Mouse (Mus musculus) heart, postnatal 0 days (tissue): ENCODE results near the gene Trib3. TPM values are rescaled to one million over a fixed set of nuclear protein-coding genes. Genes with fewer than 3 reads are reported as not detected.
"Not testable (repeated sequence)": the region's sequence is repeated elsewhere in the genome, so short reads cannot be mapped to it uniquely, and the experiment has no call there.

Experiments
- ATAC-seq: fragments of 200-750 bp; cut with Nextera tagmentation; 2 replicates; pipeline ENCODE4 v1.8.0; 2017; ENCODE audit warnings: low read depth, moderate number of reproducible peaks, moderate library complexity; ENCODE audit not compliant: insufficient read depth
- DNase-seq: peaks from one replicate; pipeline ENCODE4 v3.0.0-alpha.2; 2016; ENCODE audit warnings: low spot score
- H3K27ac ChIP-seq: fragments of 300-500 bp; sonication (generic); 2 replicates; pipeline ENCODE4 v1.5.1; 2014; ENCODE audit warnings: low read depth, mild to moderate bottlenecking
- H3K27me3 ChIP-seq: fragments of 300-500 bp; sonication (generic); 2 replicates; pipeline ENCODE4 v1.6.1; 2014; ENCODE audit warnings: low read length, mixed read lengths; ENCODE audit not compliant: control insufficient read depth, insufficient read depth
- H3K36me3 ChIP-seq: fragments of 300-500 bp; sonication (generic); replicated peaks from 2 replicates; pipeline ENCODE4 v1.6.1; 2014; ENCODE audit warnings: low read length, mixed read lengths; ENCODE audit not compliant: control insufficient read depth, insufficient read depth
- H3K4me1 ChIP-seq: fragments of 300-500 bp; sonication (generic); 2 replicates; pipeline ENCODE4 v1.6.1; 2014; ENCODE audit warnings: antibody characterized with exemption; ENCODE audit not compliant: control insufficient read depth, insufficient read depth
- H3K4me2 ChIP-seq: fragments of 300-500 bp; sonication (generic); 2 replicates; pipeline ENCODE4 v1.6.1; 2014; ENCODE audit warnings: low read depth, mild to moderate bottlenecking, low read length, moderate library complexity
- H3K4me3 ChIP-seq: fragments of 300-500 bp; sonication (generic); 2 replicates; pipeline ENCODE4 v1.5.1; 2014; ENCODE audit warnings: low read depth, low read length
- H3K9ac ChIP-seq: fragments of 300-500 bp; sonication (generic); replicated peaks from 2 replicates; pipeline ENCODE4 v1.6.1; 2014; ENCODE audit warnings: low read depth, low read length, mixed read lengths
- H3K9me3 ChIP-seq: fragments of 300-500 bp; sonication (generic); replicated peaks from 2 replicates; pipeline ENCODE4 v1.6.1; 2016; ENCODE audit warnings: low read length; ENCODE audit not compliant: control insufficient read depth
- CTCF ChIP-seq: IDR thresholded peaks from 2 replicates; pipeline ENCODE4 v1.5.1; 2016; ENCODE audit warnings: antibody characterized with exemption, control low read depth, low read depth
- EP300 ChIP-seq: IDR thresholded peaks from 2 replicates; pipeline ENCODE4 v1.6.1; 2016; ENCODE audit warnings: antibody characterized with exemption, low read depth
- WGBS: fragments of 180-500 bp; shearing (Covaris S2); extraction: QIAGEN DNeasy Blood & Tissue Kit; methylation state at CpG from one replicate; pipeline ENCODE4 v1.1.7; 2014; 5-methylcytosine and 5-hydroxymethylcytosine counted together
- polyA plus RNA-seq: library from polyadenylated mRNA; unstranded; fragments of >200 nt; fragmentation: Nextera tagmentation; extraction: Ambion mirVana; gene quantifications from 2 replicates; pipeline ENCODE4 v1.2.1, GENCODE M21; 2015
- total RNA-seq: library from RNA; depleted of rRNA; stranded (reverse); fragments of >200 nt; gene quantifications from 2 replicates; pipeline ENCODE4 v1.2.3, GENCODE M21; 2014; ENCODE audit warnings: low replicate concordance; rRNA removed

Gene Trib3
- total and polyA plus RNA-seq, 2 experiments from 2014 or later: 2.5 TPM; not detected in 1

DNA sequence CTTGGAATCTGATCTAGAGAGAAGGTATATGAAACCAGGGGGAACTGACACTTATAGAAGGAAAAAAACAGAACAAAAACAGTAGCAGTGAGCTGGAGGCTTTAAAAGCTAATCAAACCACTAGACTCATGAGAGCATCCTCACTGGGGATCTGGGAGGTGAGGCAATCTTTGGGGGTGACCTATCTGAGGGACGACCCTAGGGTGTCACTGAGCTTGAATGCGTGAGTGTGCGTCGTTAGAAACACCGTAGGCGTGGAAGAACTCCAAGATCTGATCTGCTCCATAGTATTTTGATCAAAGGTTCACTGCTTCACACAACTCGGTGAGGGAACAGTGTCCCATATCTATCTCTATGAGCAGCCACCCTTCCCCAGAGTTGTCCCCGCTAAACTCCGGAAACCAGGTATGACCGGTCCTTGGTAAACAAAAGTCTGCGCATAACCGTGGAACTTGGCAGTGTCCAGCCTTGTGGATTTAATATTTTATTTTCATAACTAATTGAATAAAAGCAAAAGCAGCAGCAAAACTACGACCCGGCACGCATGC is 50.6 kb downstream of the Trib3 start:
- TF ChIP-seq EP300 (no peak), CTCF (no peak)
- peak overlapping the region; percentile 94 for H3K4me3 ChIP-seq
- H3K9ac ChIP-seq: peak overlapping the region; percentile 94
- 1% methylated on average over 15 of the region's 15 CpGs for WGBS
- H3K4me2 ChIP-seq: peak overlapping the region; percentile 84
- no peaks in the 10 kb centered on the region for H3K9me3 ChIP-seq
- H3K27me3 ChIP-seq: no peaks in the 10 kb centered on the region
- DNase-seq: no peak
- H3K27ac ChIP-seq: peak overlapping the region; percentile 94; the same call in 1 of the 2 replicates
- ATAC-seq: peak; percentile 12; the same call in 1 of the 2 replicates
- H3K4me1 ChIP-seq: peaks cover 26% of the 10 kb centered on the region
- no peaks in the 10 kb centered on the region for H3K36me3 ChIP-seq

DNA sequence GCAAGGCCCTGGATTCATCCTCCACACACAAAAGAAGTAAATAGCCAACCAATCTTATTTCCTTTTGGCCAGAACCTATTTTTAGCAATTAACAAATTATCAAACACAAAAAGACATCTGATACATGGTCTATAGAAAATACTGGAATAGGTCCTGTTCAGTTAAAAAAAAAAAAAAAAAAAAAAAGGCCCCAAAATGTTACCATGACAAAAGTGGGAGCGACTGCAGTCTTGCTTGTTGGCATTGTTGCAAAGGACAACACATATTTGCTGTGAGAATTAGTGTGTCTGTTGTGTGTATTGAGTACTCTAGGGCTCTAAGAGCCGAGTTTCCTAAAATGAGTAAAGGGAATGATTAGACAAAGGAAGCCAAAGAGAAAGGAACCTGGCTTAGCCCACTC is 51.4 kb downstream of the Trib3 start:
- no peak overlapping the region for H3K9ac ChIP-seq
- H3K4me2 ChIP-seq: no peak overlapping the region
- no peaks in the 10 kb centered on the region for H3K36me3 ChIP-seq
- ATAC-seq (no peak), DNase-seq (no peak)
- 68% methylated on average over 2 of the region's 2 CpGs for WGBS
- no peaks in the 10 kb centered on the region for H3K9me3 ChIP-seq
- H3K27ac ChIP-seq: no peak overlapping the region
- H3K4me3 ChIP-seq: no peak overlapping the region
- TF ChIP-seq CTCF (no peak), EP300 (no peak)
- peaks cover 18% of the 10 kb centered on the region for H3K4me1 ChIP-seq
- no peaks in the 10 kb centered on the region for H3K27me3 ChIP-seq

- H3K9me3 ChIP-seq, DNase-seq, H3K27ac ChIP-seq, H3K4me1 ChIP-seq, ATAC-seq, H3K4me2 ChIP-seq, H3K4me3 ChIP-seq, H3K9ac ChIP-seq, H3K27me3 ChIP-seq: not testable (repeated sequence)
- peaks cover 17% of the 10 kb centered on the region for H3K36me3 ChIP-seq
- 56% methylated on average over 2 of the region's 2 CpGs for WGBS
Observed at GRCm38 (mm10) chr2:152289623-152290022, 54.2 kb downstream of the Trib3 start.

- TF ChIP-seq CTCF (no peak), EP300 (no peak)
- Histone ChIP-seq H3K4me3 (no peak overlapping the region), H3K4me2 (no peak overlapping the region), H3K9ac (no peak overlapping the region), H3K27ac (no peak overlapping the region), H3K36me3 (peaks cover 31% of the 10 kb centered on the region), H3K27me3 (no peaks in the 10 kb centered on the region), H3K9me3 (no peaks in the 10 kb centered on the region), H3K4me1 (0 out of 2 replicates have a peak, but pooled peaks cover under 1% of the 10 kb centered on the region)
- no peak for DNase-seq
- no peak for ATAC-seq
- WGBS: 58% methylated on average over 8 of the region's 8 CpGs
Observed at GRCm38 (mm10) chr2:152288046-152288445, 55.8 kb downstream of the Trib3 start.

- H3K4me3 ChIP-seq: no peak overlapping the region
Observed at GRCm38 (mm10) chr2:152287560-152287959, 56.3 kb downstream of the Trib3 start.

More at GRCm38 (mm10) chr2:152287560-152287959, 56.3 kb downstream of the Trib3 start:
- Histone ChIP-seq H3K27ac (no peak overlapping the region), H3K4me1 (no peaks in the 10 kb centered on the region), H3K9me3 (no peaks in the 10 kb centered on the region), H3K36me3 (peaks cover 36% of the 10 kb centered on the region), H3K4me2 (no peak overlapping the region), H3K27me3 (no peaks in the 10 kb centered on the region), H3K9ac (no peak overlapping the region)
- WGBS: 91% methylated on average over 5 of the region's 5 CpGs
- TF ChIP-seq EP300: no peak
- no peak for TF ChIP-seq CTCF
- no peak for ATAC-seq
- DNase-seq: no peak

Other genes with a start within 250 kb of the Trib3 start
- gene Srxn1, start 238.5 kb downstream of the Trib3 start, total RNA-seq: 10.9 and 13.7 TPM in 2 replicates
- gene Srxn1, start 238.5 kb downstream of the Trib3 start, polyA plus RNA-seq: 9.5 and 10.2 TPM in 2 replicates
- gene Tcf15, start 200.5 kb downstream of the Trib3 start, total RNA-seq: 32.5 and 36.8 TPM in 2 replicates
- gene Tcf15, start 200.5 kb downstream of the Trib3 start, polyA plus RNA-seq: 23.0 and 23.2 TPM in 2 replicates
- gene Csnk2a1, start 117.2 kb downstream of the Trib3 start, total RNA-seq: 89.5 TPM in 2 replicates
- 74.4 and 80.7 TPM in 2 replicates for gene Csnk2a1, start 117.2 kb downstream of the Trib3 start, polyA plus RNA-seq
- 60.9 and 65.8 TPM in 2 replicates for gene Tbc1d20, start 50.2 kb downstream of the Trib3 start, total RNA-seq
- 22.8 and 23.7 TPM in 2 replicates for gene Tbc1d20, start 50.2 kb downstream of the Trib3 start, polyA plus RNA-seq
- 104 and 112 TPM in 2 replicates for gene Rbck1, start 11.4 kb downstream of the Trib3 start, total RNA-seq
- 52.0 and 54.4 TPM in 2 replicates for gene Rbck1, start 11.4 kb downstream of the Trib3 start, polyA plus RNA-seq
- not detected in 2 replicates for gene Nrsn2, start 32.6 kb upstream of the Trib3 start, total RNA-seq
- gene Nrsn2, start 32.6 kb upstream of the Trib3 start, polyA plus RNA-seq: 0.12 and 0.33 TPM in 2 replicates
- 19.9 and 30.0 TPM in 2 replicates for gene Sox12, start 54.0 kb upstream of the Trib3 start, total RNA-seq
- gene Sox12, start 54.0 kb upstream of the Trib3 start, polyA plus RNA-seq: 5.0 and 5.5 TPM in 2 replicates
- gene Zcchc3, start 71.0 kb upstream of the Trib3 start, total RNA-seq: 21.1 and 27.2 TPM in 2 replicates
- 18.3 and 20.6 TPM in 2 replicates for gene Zcchc3, start 71.0 kb upstream of the Trib3 start, polyA plus RNA-seq
- 0.15 and 1.7 TPM in 2 replicates for gene 6820408C15Rik, start 71.6 kb upstream of the Trib3 start, total RNA-seq
- 5.4 and 5.6 TPM in 2 replicates for gene 6820408C15Rik, start 71.6 kb upstream of the Trib3 start, polyA plus RNA-seq
- not detected in 2 replicates for gene Defb23, start 120.6 kb upstream of the Trib3 start, total RNA-seq
- gene Defb23, start 120.6 kb upstream of the Trib3 start, polyA plus RNA-seq: not detected in 2 replicates
- not detected in 2 replicates for gene Defb20, start 133.0 kb upstream of the Trib3 start, total RNA-seq
- gene Defb20, start 133.0 kb upstream of the Trib3 start, polyA plus RNA-seq: not detected in 2 replicates
- not detected in 2 replicates for gene Defb22, start 146.1 kb upstream of the Trib3 start, total RNA-seq
- not detected in 2 replicates for gene Defb22, start 146.1 kb upstream of the Trib3 start, polyA plus RNA-seq
- not detected in 2 replicates for gene Defb26, start 167.7 kb upstream of the Trib3 start, total RNA-seq
- not detected in 2 replicates for gene Defb26, start 167.7 kb upstream of the Trib3 start, polyA plus RNA-seq
- not detected in 2 replicates for gene Defb28, start 174.2 kb upstream of the Trib3 start, total RNA-seq
- gene Defb28, start 174.2 kb upstream of the Trib3 start, polyA plus RNA-seq: not detected in 2 replicates
- gene Defb29, start 196.1 kb upstream of the Trib3 start, total RNA-seq: not detected in 2 replicates
- not detected in 2 replicates for gene Defb29, start 196.1 kb upstream of the Trib3 start, polyA plus RNA-seq
- gene Gm17416, start 225.3 kb upstream of the Trib3 start, total RNA-seq: not detected in 2 replicates
- not detected in 2 replicates for gene Gm17416, start 225.3 kb upstream of the Trib3 start, polyA plus RNA-seq
- gene Defb21, start 228.7 kb upstream of the Trib3 start, total RNA-seq: not detected in 2 replicates
- not detected in 2 replicates for gene Defb21, start 228.7 kb upstream of the Trib3 start, polyA plus RNA-seq
- not detected in 2 replicates for gene Defb19, start 236.3 kb upstream of the Trib3 start, total RNA-seq
- gene Defb19, start 236.3 kb upstream of the Trib3 start, polyA plus RNA-seq: 2.2 and 2.6 TPM in 2 replicates